Mouse (Mus musculus) stomach, postnatal 0 days (tissue): ENCODE results near the gene 6820408C15Rik.
A peak's percentile ranks its signal among the peaks of the same experiment; 100 is the strongest.

Source experiments
- CTCF ChIP-seq: IDR thresholded peaks from 2 replicates; pipeline ENCODE4 v1.5.1; 2016; ENCODE audit warnings: antibody characterized with exemption, low read depth, mild to moderate bottlenecking, moderate library complexity
- EP300 ChIP-seq: optimal IDR thresholded peaks from 2 replicates; pipeline ENCODE3; 2016; ENCODE audit warnings: antibody characterized with exemption

DNA sequence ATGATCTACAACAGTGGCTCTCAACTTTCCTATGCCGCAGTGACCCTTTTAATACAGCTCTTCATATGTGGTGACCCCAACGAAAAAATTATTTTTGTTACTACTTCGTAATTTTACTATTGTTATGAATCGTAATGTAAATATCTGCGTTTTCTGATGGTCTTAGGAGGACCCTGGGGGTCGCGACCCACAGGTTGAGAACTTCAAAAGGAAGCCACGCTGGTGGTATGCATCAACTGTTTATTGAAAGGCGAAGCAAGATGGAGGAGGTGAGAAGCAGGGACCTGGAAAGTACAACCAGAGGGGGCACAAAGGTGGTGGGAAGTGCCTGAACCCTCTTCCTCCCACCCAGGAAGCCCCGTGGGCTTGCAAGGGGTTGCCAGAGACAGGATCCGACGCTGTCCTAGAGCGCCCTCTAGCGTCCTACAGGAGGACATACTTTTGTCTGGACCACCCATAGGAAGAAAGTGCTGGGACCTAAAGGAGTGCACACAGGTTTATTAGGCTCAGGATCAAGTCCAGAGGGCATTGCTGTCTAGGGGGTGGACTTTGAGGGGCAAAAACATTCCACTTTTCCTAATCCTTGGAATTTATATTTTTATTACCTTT lies 46.8 kb upstream of the 6820408C15Rik start:
- TF ChIP-seq CTCF, result peak; percentile 96
- TF ChIP-seq EP300, result no peak
